Mouse (Mus musculus) embryonic fibroblast, embryonic 13.5 days (primary cell): Measurements from ENCODE around the gene Urb1.

ENCODE experiments used
- CTCF ChIP-seq: IDR thresholded peaks from 2 replicates; pipeline ENCODE4 v1.5.1; 2011; ENCODE audit warnings: mild to moderate bottlenecking, control low read depth, low read length, moderate library complexity, borderline replicate concordance; ENCODE audit not compliant: insufficient read depth
- POLR2A ChIP-seq: IDR thresholded peaks from 2 replicates; pipeline ENCODE4 v1.6.1; 2011; ENCODE audit warnings: low read depth, mild to moderate bottlenecking, control low read depth, low read length, moderate library complexity

DNA sequence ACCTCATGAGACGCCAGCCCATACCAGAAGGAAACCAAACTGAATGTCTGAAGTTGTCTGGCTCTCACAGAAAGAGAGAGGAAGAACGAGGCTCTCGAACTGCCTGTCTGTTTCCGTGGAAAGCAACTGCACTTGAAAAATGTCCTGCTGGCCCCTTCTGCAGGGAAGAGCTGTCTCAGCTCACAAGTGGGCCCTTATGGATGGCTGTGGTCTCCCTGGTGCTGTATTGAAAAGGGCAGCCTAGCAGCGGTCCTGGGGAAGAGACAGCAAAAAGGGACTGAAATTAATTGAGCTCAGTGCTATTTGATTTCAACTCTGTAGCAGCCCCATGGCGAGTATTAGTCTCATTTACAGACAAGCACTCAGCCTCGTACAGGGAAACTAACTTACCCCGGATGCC is 27.2 kb upstream of the Urb1 start:
- TF ChIP-seq CTCF (no peak), POLR2A (no peak)
